Mouse (Mus musculus) adrenal gland, adult 2 months (tissue): ENCODE measurements around the gene Rasa2. TPM values are rescaled to one million over a fixed set of nuclear protein-coding genes. Genes with fewer than 3 reads are reported as not detected.
"Not testable (repeated sequence)": the region's sequence is repeated elsewhere in the genome, so short reads cannot be mapped to it uniquely, and the experiment has no call there.

Source experiments
- DNase-seq: peaks from one replicate; pipeline ENCODE4 v3.0.0; 2021
- long read RNA-seq: library from polyadenylated mRNA; stranded (forward); transcript quantifications from one replicate; pipeline ENCODE4 v2.0.0, GENCODE M21; 2021
- polyA plus RNA-seq: library from polyadenylated mRNA; depleted of rRNA; stranded (reverse); fragments of >200 nt; gene quantifications from 2 replicates; pipeline ENCODE4 v1.2.3, GENCODE M21; 2012; rRNA removed
- total RNA-seq, 2 experiments: library from RNA; stranded (reverse); gene quantifications; 2 replicates each; pipeline ENCODE4 v1.2.3; 2021

The Rasa2 gene
- total RNA-seq (10 to 100 TPM; 11.2 to 12.5 TPM), polyA plus RNA-seq (0.62 and 0.63 TPM in 2 replicates)
- long read RNA-seq, full-length matches to known transcripts: 3 of 7 reads
- long read RNA-seq, partial matches to known transcripts: 1 of 7 reads
- long read RNA-seq, other reads (novel, unspliced or antisense): 3 of 7 reads

DNA sequence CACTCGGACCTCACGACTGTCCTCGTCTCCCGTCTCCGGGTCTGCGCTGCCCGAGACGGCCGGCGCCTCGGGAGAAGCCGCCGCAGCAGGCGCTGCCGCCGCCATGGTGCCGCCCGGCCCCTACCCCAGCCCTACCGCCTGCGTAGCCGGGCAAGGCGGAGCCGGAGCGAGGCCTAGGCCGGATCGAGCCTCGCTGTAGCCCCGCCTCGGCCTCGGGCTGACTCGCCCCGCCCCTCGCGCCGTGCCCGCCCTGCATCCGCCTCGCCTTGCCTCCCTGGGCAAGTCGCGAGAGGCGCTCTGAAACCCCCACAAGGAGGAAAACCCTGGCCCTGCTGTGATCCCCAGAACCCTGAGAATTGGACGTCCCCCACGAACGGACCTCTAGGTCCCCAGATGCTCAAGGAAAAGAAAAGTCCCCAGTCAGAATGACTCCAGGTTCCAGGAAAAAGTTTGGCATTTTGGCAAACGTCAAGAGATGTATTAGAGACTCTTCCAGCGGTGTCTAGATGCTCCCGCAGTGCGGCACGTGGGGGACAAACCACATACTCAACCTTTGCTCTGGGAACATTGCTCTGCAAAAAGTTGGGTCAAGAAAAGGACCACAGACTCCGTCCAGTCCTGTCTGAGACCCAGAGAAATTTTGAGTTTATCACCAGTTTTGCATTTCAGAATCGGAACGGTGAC lies at the start of gene Rasa2:
Gene Rasa2, minus strand, starts transcription at position 229 of the 684 bp plus-strand sequence.
- DNase-seq: peak; percentile 96

DNA sequence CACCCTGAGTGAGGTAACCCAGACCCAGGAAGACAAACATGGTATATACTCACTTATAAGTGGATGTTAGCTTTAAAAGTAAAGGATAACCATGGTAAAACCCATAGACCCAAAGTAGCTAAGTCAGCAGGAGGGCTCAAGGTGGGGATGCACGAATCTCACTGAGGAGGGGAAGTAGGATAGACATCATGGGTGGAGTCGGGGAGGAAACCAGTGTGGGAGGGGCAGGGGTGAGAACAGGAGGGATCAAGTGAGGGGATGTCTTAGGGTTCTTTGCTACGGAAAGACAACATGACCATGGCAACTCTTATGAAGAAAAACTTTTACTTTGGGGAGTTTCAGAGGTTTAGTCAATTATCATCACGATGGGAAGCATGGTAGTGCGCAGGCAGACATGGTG lies 47.2 kb upstream of the Rasa2 start:
- no peak for DNase-seq

DNA sequence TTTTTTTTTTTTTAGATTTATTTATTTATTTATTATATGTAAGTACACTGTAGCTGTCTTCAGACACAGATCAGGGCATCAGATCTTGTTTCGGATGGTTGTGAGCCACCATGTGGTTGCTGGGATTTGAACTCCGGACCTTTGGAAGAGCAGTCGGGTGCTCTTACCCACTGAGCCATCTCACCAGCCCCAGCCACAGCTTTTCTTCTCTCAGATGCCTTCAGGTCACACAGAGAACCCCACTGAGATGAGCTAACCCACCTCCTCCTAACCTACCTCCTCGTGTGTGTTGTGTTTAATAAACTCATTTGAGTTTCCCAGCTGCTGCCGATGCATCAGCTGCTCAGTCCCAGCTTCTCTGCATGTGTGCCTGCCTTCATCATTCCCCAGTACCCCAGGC lies 46.3 kb upstream of the Rasa2 start:
- not testable (repeated sequence) for DNase-seq

DNA sequence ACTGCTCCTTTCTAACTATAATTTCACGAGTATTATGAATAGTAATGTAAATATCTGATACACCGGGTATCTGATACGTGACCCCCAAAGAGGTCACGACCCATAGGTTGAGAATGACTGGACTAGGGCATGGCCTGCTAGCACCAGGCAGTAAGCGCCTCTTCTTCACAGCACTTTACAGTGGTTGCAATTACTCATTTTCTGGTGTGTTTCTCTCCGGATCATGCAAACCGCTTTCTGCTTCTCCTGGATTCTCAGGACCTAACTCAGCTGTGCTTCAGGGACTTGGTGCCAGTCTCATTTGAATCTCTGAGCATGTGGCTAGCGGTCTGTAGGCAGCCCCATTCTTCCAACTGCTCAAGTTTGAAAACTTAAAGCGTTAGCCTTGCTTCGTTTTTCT lies 45.3 kb upstream of the Rasa2 start:
- DNase-seq: no peak

DNA sequence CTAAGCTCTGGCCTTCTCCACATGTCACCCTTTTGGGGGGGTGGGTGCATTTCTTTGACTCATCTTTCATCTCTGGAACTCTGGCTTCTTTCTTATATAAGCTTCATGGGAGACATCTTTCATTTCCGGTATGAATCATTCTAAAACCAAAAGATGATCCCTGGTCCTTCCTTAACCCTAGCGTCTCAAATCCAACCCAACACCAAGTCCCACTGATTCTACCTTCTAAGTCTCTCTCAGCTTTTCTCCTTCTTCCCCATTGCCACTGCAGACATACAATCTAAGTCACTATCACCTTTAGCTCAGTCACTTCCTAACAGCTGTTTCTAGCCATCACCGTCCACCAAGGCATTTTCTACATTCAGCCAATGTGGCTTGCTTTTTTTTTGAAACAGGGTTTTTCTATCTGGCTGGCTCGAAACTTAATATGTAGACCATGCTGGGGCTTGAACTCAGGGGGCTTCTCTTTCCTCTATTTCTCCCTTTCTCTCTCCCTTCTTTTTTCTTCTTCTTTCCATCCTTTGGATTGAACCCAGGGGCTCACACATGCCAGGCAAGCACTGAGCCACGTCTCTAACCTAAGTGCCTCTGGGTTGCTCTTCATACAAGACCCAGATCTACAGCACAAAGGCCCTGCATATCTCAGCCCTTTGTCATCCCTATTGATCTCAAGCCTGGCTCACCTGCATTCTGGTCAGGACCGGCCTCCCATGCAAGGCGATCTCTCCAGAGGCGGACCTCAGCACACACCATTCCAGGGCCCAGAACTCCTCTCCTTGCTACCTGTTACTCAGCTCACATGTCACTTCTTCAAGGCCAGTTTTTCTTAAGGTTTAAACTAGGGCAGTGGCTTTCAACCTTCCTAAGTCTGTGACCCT lies 44.6 kb upstream of the Rasa2 start:
- DNase-seq: no peak

DNA sequence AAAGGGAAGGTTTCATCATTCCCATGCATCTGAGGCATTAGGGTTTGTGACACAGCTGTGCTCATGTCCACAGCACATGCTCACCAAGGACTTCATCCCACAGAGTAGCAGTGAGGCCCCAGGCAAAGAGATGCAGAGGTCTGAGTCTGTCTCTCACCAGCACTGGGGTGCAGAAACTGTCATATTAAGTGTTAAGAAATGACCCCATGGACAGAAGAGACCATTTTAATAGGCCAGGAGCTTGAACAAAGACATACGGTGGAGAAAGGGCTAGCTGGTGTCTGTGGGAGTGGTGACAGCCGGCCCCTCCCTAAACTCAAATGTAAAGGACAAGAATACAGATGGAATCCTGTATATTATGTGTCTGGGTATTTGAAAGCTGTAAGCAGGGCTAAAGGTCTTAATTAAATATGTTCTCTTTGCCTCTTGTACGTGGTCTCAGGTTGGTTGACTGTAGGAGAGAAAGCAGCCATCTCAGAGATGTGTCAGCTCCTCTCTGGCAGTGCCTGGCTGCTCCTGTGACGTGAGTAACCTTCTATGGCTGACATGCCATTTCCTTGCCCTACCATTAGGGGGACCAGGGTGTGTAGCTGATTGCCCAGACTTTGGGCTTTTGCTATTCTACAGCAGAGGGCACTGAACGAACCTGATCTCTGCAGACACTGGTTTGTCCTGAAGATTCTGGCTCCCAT lies 43.8 kb upstream of the Rasa2 start:
- peak; percentile 81 for DNase-seq

DNA sequence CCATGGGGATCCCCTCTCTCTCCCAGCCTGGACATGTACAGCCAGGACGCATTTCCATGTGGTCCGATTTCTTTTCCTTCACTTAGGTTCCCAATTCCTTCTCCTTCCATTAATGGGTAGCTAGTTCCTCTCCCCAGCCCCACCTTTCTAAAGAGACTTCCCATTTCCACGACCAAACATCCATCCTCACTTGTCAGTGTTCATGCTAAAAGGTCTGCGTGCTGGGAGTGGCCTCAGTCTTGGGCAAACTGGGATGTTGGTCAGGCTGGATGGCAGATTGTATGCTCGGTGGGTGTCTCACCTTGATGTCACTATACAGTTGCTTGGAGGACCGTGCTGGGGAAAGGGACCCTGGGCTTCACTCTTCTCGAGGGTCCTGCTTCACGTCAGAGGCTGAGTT lies 42.9 kb upstream of the Rasa2 start:
- DNase-seq: no peak

DNA sequence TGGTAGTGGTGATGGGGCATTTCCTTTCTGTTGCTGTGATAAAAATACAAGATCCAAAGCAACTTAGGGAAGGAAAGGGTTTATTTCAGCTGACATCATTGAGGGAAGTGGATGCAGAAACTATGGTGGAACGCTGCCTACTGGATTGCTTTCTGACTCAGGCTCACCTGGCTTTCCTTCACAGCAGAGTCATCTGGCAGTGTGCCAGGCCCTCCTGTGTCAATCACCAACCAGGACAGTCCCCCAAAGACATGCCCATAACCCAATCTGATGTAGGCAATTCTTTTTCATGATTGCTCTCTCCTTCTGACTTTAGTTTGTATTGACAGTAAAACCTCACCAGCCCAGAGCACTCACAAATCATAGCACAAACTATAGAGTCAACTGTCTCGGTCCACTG lies 41.0 kb upstream of the Rasa2 start:
- no peak for DNase-seq

DNA sequence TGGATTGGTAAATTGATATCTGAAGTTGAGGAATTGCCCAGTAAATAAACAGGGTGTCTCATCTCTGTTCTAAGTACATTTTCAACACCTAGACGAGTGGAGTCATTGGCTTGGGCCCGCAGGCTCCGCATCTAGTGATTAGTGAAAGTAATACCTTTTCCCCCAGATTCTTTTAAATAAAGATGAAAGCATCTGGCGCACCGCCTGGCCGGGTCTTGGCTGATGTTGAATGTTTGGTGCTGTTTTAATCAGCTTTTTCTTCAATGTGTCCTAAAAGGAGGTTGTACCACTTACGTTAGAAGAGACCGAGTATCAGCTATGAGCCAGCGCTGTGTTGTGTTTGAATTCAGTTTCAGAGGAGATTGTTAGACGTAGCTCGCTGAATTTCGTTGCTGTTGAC lies 39.8 kb upstream of the Rasa2 start:
- no peak for DNase-seq

DNA sequence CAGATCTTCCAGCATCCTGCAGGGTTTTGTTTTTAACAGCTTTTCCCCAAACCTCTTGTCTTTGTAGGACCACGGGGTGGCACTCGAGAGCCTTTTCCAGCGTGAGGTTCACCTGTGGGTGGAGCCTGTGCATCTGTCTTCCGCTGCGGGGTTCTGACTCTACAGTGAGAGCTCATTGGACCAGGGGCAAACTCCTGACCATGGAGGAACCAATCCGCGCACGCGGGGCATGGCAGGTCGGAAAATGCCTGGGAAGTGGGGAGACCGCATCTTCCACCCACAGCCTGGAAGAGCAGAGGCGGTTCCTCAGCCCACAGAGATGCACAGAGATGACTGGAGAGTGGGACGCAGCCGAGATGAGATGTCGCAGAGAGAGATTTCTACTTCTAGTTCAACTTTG lies 38.5 kb upstream of the Rasa2 start:
- peak; percentile 95 for DNase-seq

DNA sequence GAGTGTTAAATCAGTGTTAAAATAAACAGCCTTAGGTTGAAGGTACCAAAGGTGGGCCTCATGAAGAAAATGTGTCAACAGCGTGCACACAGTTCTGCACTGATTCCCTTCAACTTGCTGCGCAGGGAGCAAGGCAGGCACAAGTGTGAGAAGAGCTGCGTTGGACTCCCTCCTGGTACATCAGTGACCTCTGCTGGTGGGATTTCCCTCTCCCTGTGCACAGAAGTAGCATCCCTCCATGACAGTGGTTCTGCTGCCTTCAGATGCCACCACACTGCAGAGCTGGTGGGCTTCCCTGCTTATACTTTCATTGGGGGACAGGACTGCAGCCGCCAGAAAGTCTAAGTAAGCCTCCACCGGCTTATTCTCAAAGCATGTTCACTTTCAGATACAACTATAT lies 37.2 kb upstream of the Rasa2 start:
- DNase-seq: peak; percentile 66

DNA sequence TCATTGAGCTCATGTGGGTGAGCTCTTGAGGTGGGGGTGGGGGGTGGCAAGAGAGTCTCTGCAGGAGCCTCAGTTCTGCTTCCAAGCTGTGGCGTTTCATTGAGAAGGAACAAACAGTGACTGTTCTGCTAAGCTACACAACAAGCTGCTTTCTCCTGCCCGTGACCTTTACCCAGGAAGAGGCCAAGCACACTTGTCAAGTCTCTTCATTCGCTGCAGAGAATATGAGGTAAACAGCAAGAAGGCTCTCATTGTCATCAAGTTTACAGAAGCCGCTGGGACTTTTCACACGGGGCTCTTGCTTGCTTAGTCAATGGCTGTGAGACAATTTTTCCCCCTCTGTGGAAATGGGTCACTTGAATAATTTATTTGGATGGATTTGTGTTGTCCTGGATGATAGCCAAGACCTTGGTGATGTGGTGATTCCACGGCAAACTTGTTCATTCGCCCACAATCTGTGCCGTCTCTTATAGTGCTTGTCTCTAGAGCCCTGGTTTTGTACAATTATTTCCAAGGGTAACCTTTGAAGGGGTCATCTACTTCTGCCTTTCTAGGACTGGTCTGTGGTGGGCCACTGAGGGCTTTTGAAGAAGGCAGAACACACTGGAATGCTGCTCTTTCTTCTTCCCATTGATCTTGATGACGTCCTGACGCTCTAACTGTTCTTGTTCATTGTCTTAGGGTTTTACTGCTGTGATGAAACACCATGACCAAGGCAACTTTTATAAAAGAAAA lies 29.3 kb upstream of the Rasa2 start:
- DNase-seq: peak; percentile 56

DNA sequence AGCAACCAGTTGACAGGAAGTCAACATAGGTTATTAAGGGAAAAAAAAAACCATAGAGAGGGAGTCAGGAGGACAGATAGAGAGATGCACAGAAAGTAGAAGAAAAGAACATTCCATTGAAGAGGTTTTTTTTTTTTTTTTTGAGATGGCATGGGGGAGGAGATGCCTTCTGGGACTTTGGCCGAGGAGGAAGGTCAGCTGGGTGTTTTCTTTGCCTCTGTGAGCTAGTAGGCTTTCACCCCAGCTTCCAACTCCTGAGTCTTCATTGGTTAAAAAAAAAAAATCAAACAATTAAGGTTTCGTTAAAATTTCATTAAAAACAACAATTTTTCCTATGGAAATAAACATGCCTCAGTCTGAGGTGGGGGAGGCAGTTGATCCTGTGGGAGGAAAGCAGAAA lies 28.4 kb upstream of the Rasa2 start:
- DNase-seq: no peak

DNA sequence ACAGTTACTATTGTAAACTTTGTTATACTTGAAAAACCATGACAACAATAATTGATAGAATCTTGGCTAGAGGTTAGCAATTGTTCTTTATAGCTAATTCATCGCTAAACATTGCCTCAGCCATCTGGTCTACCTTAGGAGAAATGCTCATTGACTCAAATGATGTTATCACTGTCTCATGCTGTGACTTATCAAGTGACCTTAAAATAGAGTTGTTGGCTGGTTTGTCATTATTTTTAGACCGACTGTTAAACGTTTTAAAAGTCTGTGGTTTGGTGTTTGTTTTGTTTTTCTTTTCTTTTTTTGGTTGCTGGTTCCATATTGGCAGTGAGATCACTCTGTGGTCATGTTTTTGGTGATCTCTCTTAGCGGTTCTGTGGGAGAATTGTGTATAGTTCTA lies 22.1 kb upstream of the Rasa2 start:
- DNase-seq: no peak

DNA sequence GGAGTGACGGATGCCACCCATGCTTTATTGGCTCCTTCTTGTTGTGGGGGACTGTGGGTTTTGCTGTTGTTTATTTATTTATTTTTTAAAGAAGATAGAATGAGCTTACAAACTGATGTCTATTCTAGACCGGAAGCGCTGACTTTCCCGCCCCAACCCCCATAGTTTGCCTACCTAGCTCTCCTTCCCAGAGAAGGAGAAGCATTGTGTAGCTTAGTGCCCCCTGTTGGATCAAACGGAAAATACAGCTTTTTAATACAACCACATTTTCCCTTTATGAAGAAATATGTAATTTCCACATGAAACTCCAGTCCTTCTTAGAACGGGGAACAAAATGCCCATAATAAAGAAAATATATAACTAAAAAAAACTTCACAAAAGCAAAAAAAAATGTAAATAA lies 21.3 kb upstream of the Rasa2 start:
- no peak for DNase-seq

DNA sequence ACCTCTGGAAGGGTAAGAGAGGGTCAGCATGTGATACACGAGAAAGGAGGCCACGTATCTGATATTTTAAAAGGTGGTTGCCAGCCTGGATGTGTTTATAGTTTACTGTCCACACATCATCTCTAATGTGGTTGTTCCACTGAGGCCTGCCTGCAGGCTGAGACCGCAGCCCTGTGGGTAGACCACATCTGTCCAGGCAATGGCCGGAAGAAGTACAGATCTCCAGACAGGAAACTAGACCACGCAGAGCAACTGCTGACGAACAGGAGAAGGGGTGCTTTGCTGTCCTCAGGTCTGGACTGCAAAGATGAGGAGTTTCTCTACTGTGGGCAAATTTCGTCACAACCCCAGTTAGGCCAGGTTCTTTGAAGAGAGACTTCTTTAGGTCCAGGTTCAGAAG lies 19.4 kb upstream of the Rasa2 start:
- DNase-seq: no peak

DNA sequence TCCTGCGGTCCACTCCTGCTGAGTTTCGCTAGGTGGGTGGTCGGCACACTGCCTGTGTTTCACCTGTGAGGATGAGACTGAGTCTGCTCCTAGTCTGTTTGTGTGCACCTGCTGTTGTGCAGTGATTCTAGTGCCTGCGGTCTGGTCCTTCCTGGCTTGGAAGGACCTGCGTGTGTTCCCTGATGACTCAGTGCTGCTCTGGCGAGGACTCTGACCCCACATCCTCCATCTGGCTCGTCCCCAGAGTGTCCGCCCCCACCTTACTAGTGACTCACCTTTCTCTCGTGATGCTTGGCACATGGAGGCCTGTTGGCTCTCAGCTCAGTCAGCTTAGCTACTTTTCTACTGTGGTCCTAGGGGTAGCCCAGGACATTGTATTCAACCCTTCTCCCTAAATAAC lies 18.5 kb upstream of the Rasa2 start:
- DNase-seq: peak; percentile 84

DNA sequence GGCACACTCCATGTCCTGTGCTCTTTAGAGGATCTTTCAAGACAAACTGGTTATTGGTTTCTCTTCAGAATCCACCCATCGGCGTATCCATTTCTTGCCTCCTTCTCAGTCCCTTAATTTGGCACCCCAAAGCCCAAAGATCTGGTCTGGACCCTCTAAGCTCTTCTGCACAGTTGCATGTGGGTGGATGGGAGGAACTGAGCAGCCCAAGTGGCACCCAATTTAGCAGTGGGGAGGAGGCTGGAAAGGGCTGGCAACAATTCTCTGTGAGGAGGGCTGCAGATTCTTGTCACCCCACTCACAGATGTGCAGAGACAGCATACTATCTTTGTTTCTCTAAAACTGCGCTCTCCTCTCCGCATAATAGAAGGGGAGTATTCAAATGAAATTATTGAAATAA lies 17.9 kb upstream of the Rasa2 start:
- no peak for DNase-seq

DNA sequence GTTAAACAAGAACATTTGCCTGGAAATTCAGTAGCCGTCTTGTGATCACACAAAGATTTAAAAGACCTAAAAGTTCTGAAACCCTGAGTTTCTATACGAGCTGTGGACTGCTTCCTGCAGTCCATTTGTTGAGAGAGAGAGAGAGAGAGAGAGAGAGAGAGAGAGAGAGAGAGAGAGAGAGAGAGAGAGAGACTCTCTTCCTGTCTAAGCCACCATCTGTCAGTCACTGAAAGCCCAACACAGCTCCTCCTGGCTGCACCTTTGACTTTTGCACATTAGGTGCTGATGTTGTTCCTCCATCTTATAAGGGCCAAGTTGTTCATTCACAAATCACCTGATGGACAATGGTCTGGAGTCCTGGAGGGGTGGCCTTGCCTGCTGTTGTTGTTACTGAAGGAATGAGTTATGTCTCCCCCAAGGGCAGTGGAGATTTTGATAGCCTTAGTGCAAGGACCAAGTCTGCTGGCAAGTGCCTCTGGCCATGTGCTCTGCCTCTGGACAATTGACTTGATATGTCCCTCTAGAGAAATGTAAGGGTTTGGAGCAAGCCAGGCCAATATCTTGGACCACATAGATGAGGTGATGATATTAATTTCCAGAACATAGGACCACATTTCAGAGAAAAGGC lies 15.4 kb upstream of the Rasa2 start:
- DNase-seq: peak; percentile 46

DNA sequence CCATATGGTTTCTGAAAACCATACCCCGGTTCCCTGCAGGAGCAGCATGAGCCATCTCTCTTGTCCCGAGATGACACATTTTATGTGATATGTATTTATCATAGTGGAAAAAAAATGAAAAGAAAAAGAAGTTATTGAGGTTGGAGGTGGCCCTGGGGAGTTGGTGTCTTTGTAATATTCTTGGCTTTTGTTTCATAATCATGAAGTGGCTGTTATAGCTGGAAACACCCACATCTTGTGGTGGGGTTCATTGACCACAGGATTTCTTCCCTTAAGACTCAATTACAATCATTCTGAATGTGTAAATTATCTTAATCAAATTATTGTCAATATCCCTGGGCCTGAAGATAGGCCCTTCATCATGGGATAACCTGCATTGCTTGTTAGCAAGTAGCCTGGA lies 13.4 kb upstream of the Rasa2 start:
- no peak for DNase-seq

DNA sequence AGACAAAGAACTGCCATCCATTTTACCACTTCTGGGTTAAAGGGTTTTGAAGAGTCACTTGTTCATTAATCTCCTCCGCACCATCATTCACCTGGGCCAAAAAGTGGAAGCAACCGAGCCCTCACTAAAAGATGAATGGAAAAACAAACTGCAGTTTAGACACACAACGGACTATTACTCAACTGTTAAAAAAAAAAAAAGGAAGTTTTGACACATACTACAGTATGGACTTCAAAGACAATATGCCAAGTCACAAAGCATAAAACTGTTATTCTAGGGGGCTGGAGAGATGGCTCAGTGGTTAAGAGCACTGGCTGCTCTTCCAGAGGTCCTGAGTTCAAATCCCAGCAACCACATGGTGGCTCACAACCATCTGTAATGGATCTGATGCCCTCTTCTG lies 12.6 kb upstream of the Rasa2 start:
- DNase-seq: not testable (repeated sequence)

DNA sequence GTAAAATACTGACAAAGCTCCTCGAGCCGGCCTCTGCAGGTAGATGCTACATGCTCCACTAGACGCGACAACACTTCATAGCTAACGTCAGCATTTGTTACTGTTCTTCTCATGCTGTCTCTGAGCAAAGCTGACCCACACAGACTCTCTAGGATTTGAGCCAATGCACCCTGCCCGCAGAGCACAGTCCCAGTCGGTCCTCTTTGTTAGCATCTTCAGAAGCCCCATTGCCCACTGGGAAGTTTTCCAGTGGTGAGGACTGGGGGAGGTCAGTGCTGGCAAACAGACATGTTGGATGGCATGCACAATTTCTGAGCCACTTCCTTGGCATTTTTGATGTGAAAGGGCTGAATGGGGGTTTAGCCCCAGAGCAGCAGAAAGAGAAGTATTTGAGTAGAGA lies 8.0 kb upstream of the Rasa2 start:
- DNase-seq: no peak
